Mouse (Mus musculus) cerebellum, postnatal 14 days (tissue): ENCODE results near the gene Gsta2.
"Not testable (repeated sequence)": the region's sequence is repeated elsewhere in the genome, so short reads cannot be mapped to it uniquely, and the experiment has no call there.

Experiments
- DNase-seq, 2 experiments: peaks; one replicate each; pipeline ENCODE4 v3.0.0; 2021; ENCODE audit warnings: mixed read lengths in 2 of 2

Gsta2 gene

DNA sequence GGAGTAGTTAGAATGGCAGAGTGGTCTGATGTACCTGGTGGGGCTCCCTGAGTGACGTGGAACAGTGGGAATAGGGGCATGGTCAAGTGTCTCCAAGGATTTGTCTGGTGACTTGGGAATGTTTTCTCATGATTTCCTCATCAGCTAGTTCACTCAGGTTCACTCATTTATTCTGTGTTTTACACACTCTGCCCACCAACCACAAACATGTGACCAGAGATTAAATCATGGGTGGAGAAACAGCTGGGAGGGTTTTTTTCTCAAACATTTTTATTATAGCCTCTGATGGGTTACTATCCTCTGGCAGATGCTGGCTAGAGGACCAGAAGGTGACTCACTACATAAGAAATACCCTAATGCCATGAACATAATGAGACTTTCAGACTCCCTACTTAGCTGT lies 57.4 kb downstream of the Gsta2 start:
- DNase-seq = no peak

- DNase-seq = peak; percentile 56 to 60
These were observed 59.5 kb downstream of the Gsta2 start for GRCm38 (mm10) chr9:78296089-78296488.

GRCm38 (mm10) chr9:78294781-78295180 lies 60.8 kb downstream of the Gsta2 start:
- not testable (repeated sequence) for DNase-seq

DNA sequence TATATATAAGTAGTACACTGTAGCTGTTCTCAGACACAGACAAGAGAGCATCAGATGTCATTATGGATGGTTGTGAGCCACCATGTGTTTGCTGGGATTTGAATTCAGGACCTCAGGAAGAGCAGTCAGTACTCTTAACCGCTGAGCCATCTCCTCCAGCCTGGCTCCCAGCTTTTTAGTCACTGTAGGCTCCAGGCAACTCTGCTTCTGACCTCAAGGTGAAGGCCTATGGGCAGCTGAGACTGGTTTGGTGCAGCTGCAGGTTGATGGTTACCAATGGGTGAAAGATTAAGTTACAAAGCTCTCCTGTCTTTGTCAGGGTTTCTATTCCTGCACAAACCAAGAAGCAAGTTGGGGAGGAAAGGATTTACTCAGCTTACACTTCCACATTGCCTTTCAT lies 61.9 kb downstream of the Gsta2 start:
- DNase-seq = not testable (repeated sequence)

DNA sequence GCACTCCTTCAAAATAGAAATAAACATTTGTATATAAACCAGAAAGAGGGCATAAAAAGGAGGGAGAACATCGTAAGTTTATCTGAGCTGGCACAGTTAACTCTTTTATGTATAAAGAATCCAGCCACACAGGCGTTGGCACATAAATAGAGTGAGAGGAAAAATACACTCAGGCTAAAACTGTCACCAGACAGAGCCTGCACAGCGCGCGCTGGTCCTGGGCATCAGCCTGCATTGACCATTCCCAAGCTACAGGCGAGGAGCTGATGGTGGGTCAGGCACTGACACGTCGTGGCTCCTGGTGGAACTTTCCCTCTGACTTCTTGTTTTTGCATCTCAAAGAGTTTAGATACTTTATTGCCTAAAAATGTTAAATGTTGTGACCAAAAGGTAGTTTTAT lies 63.1 kb downstream of the Gsta2 start:
- not testable (repeated sequence) for DNase-seq

- DNase-seq = not testable (repeated sequence)
These were observed 65.9 kb downstream of the Gsta2 start, which contains the start of gene Gm10639 for GRCm38 (mm10) chr9:78289723-78290122. Gm10639 (plus strand) TSS chr9:78289923.

DNA sequence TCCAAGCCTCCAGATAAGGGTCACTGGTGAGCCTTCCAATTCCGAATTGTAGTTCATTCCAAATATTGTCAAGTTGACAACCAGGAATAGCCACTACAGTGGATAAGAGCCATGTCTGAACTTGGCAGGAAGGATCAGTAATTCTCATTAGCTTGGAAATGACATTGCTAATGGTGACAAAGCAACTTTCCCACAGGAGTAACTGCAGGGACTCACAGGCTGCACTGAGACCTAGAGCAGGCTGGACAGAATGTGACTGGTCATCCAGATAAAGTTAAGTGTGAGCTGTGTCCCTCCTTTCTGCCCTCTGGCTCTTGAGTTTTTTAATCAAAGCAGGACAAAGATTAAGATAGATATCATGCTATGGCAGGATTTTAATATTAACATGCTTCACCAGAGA lies 66.5 kb downstream of the Gsta2 start:
- DNase-seq = not testable (repeated sequence)

DNA sequence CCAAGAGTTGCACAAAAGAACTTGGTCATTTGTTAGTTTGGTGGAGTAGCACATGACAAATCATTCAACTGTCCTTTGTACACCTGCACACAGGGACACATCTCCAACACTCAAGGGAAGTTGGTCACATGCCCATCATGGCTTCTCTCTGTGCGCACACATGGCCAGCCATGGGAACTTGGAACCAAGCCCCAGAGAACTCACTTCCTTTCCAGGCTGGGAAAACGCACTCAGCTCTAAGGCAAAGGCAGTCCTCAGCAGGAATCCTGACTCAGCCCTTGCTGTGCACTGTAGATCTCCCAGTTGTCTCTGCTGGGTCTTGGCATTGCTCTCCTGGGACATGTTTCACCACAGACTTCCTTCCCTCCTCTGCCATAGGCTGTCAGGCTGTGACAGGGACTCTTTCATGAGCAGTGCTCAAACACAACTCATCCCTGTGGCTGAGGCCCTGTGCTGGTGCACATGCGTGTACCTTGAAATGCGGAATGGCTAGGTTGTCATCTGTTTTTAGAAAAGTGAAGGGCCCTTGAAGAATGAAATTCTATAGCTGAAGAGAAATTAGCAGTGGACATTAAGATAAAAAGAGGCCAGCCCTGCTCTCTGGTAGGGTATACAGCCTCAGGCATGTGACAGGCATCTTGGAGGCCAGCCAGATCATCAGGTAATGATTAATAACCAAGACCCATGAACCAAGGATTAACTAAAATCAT lies 73.4 kb downstream of the Gsta2 start:
- DNase-seq = peak; percentile 42 to 58
